Mouse (Mus musculus): ENCODE data around the gene Slc2a13. TPM values are rescaled to one million over a fixed set of nuclear protein-coding genes. Genes with fewer than 3 reads are reported as not detected.

Gene Slc2a13
- polyA plus RNA-seq, 1 experiment from 2014 or later: 8.9 TPM

- Histone ChIP-seq H3K27me3 (ENCODE audit: control insufficient read depth, insufficient read depth, low read length) (no peaks in the 10 kb centered on the region), H3K9ac (no peak overlapping the region), H3K36me3 (replicated peaks; ENCODE audit: control insufficient read depth, insufficient read depth) (no peaks in the 10 kb centered on the region), H3K4me2 (replicated peaks) (no peak overlapping the region), H3K27ac (peak overlapping the region; percentile 66), H3K9me3 (ENCODE audit: control insufficient read depth, low read length) (no peaks in the 10 kb centered on the region), H3K4me1 (replicated peaks; ENCODE audit: control insufficient read depth, insufficient read depth, low read length) (peaks cover 42% of the 10 kb centered on the region), H3K4me3 (replicated peaks; ENCODE audit: low read length) (no peak overlapping the region)
- peak; percentile 74 for ATAC-seq (ENCODE audit: low FRiP score)
- 33% methylated on average over 7 of the region's 7 CpGs for WGBS
- peak; percentile 85 for DNase-seq (ENCODE audit: low spot score)
These were observed 199.9 kb downstream of the Slc2a13 start for GRCm38 (mm10) chr15:91373203-91373584.

- DNase-seq (ENCODE audit: low spot score) (no peak), ATAC-seq (ENCODE audit: low FRiP score) (peak; percentile 47; the same call in 1 of the 2 replicates)
- Histone ChIP-seq H3K27ac (peak overlapping the region; percentile 66), H3K9me3 (ENCODE audit: control insufficient read depth, low read length) (no peaks in the 10 kb centered on the region), H3K4me3 (replicated peaks; ENCODE audit: low read length) (no peak overlapping the region), H3K36me3 (replicated peaks; ENCODE audit: control insufficient read depth, insufficient read depth) (no peaks in the 10 kb centered on the region), H3K27me3 (ENCODE audit: control insufficient read depth, insufficient read depth, low read length) (no peaks in the 10 kb centered on the region), H3K9ac (no peak overlapping the region), H3K4me2 (replicated peaks) (no peak overlapping the region), H3K4me1 (replicated peaks; ENCODE audit: control insufficient read depth, insufficient read depth, low read length) (peaks cover 40% of the 10 kb centered on the region)
- 64% methylated on average over 9 of the region's 9 CpGs for WGBS
These were observed 200.4 kb downstream of the Slc2a13 start for GRCm38 (mm10) chr15:91372464-91373202.

- WGBS: 59% methylated on average over 7 of the region's 7 CpGs
- no peak overlapping the region for H3K4me2 ChIP-seq (replicated peaks)
- no peaks in the 10 kb centered on the region for H3K36me3 ChIP-seq (replicated peaks; ENCODE audit: control insufficient read depth, insufficient read depth)
- peak overlapping the region; percentile 66; the same call in 1 of the 2 replicates for H3K27ac ChIP-seq
- H3K9ac ChIP-seq: no peak overlapping the region
- DNase-seq (ENCODE audit: low spot score): peak; percentile 37
- no peak overlapping the region for H3K4me3 ChIP-seq (replicated peaks; ENCODE audit: low read length)
- peaks cover 33% of the 10 kb centered on the region for H3K4me1 ChIP-seq (replicated peaks; ENCODE audit: control insufficient read depth, insufficient read depth, low read length)
- no peaks in the 10 kb centered on the region for H3K9me3 ChIP-seq (ENCODE audit: control insufficient read depth, low read length)
- ATAC-seq (ENCODE audit: low FRiP score): 0 out of 2 replicates have a peak, but pooled peaks have one; percentile 22
- no peaks in the 10 kb centered on the region for H3K27me3 ChIP-seq (ENCODE audit: control insufficient read depth, insufficient read depth, low read length)
These were observed 201.1 kb downstream of the Slc2a13 start for GRCm38 (mm10) chr15:91371859-91372394.

- DNase-seq (ENCODE audit: low spot score): no peak
- no peak overlapping the region for H3K4me2 ChIP-seq (replicated peaks)
- H3K36me3 ChIP-seq (replicated peaks; ENCODE audit: control insufficient read depth, insufficient read depth): no peaks in the 10 kb centered on the region
- H3K4me3 ChIP-seq (replicated peaks; ENCODE audit: low read length): no peak overlapping the region
- H3K9me3 ChIP-seq (ENCODE audit: control insufficient read depth, low read length): no peaks in the 10 kb centered on the region
- no peak overlapping the region for H3K9ac ChIP-seq
- no peak for ATAC-seq (ENCODE audit: low FRiP score)
- H3K27ac ChIP-seq: no peak overlapping the region
- 65% methylated on average over 11 of the region's 11 CpGs for WGBS
- H3K4me1 ChIP-seq (replicated peaks; ENCODE audit: control insufficient read depth, insufficient read depth, low read length): peaks cover 30% of the 10 kb centered on the region
- no peaks in the 10 kb centered on the region for H3K27me3 ChIP-seq (ENCODE audit: control insufficient read depth, insufficient read depth, low read length)
These were observed 203.2 kb downstream of the Slc2a13 start for GRCm38 (mm10) chr15:91369736-91370449.

GRCm38 (mm10) chr15:91360495-91360894, 212.6 kb downstream of the Slc2a13 start:
- H3K27ac ChIP-seq: no peak overlapping the region
- no peak overlapping the region for H3K9ac ChIP-seq
- 58% methylated on average over 2 of the region's 2 CpGs for WGBS
- no peak overlapping the region for H3K4me2 ChIP-seq (replicated peaks)
- H3K36me3 ChIP-seq (replicated peaks; ENCODE audit: control insufficient read depth, insufficient read depth): no peaks in the 10 kb centered on the region
- no peak overlapping the region for H3K4me3 ChIP-seq (replicated peaks; ENCODE audit: low read length)
- H3K27me3 ChIP-seq (ENCODE audit: control insufficient read depth, insufficient read depth, low read length): no peaks in the 10 kb centered on the region
- no peaks in the 10 kb centered on the region for H3K9me3 ChIP-seq (ENCODE audit: control insufficient read depth, low read length)
- ATAC-seq (ENCODE audit: low FRiP score) (no peak), DNase-seq (ENCODE audit: low spot score) (no peak)
- no peaks in the 10 kb centered on the region for H3K4me1 ChIP-seq (replicated peaks; ENCODE audit: control insufficient read depth, insufficient read depth, low read length)

- ATAC-seq (ENCODE audit: low FRiP score): no peak
- no peaks in the 10 kb centered on the region for H3K36me3 ChIP-seq (replicated peaks; ENCODE audit: control insufficient read depth, insufficient read depth)
- WGBS: 67% methylated on average over 7 of the region's 7 CpGs
- H3K27ac ChIP-seq: 0 out of 2 replicates have a peak overlapping the region, but pooled peaks have one; percentile 11
- H3K4me3 ChIP-seq (replicated peaks; ENCODE audit: low read length): no peak overlapping the region
- peak; percentile 48 for DNase-seq (ENCODE audit: low spot score)
- H3K27me3 ChIP-seq (ENCODE audit: control insufficient read depth, insufficient read depth, low read length): no peaks in the 10 kb centered on the region
- no peaks in the 10 kb centered on the region for H3K4me1 ChIP-seq (replicated peaks; ENCODE audit: control insufficient read depth, insufficient read depth, low read length)
- H3K4me2 ChIP-seq (replicated peaks): no peak overlapping the region; the same call in 1 of the 2 replicates
- H3K9ac ChIP-seq: peak overlapping the region; percentile 43; the same call in 1 of the 2 replicates
- no peaks in the 10 kb centered on the region for H3K9me3 ChIP-seq (ENCODE audit: control insufficient read depth, low read length)
These were observed 222.1 kb downstream of the Slc2a13 start for GRCm38 (mm10) chr15:91351006-91351405.

GRCm38 (mm10) chr15:91338350-91338749, 234.7 kb downstream of the Slc2a13 start:
- Histone ChIP-seq H3K9me3 (ENCODE audit: control insufficient read depth, low read length) (no peaks in the 10 kb centered on the region), H3K9ac (no peak overlapping the region), H3K4me1 (replicated peaks; ENCODE audit: control insufficient read depth, insufficient read depth, low read length) (peaks cover 3% of the 10 kb centered on the region; the same call in 1 of the 2 replicates), H3K27ac (no peak overlapping the region), H3K36me3 (replicated peaks; ENCODE audit: control insufficient read depth, insufficient read depth) (no peaks in the 10 kb centered on the region), H3K4me3 (replicated peaks; ENCODE audit: low read length) (no peak overlapping the region), H3K4me2 (replicated peaks) (no peak overlapping the region), H3K27me3 (ENCODE audit: control insufficient read depth, insufficient read depth, low read length) (no peaks in the 10 kb centered on the region)
- no peak for ATAC-seq (ENCODE audit: low FRiP score)
- WGBS: 76% methylated on average over 1 of the region's 1 CpGs
- DNase-seq (ENCODE audit: low spot score): no peak

GRCm38 (mm10) chr15:91334416-91334900, 238.6 kb downstream of the Slc2a13 start:
- WGBS: 89% methylated on average over 6 of the region's 6 CpGs
- Histone ChIP-seq H3K9me3 (ENCODE audit: control insufficient read depth, low read length) (no peaks in the 10 kb centered on the region), H3K27me3 (ENCODE audit: control insufficient read depth, insufficient read depth, low read length) (no peaks in the 10 kb centered on the region), H3K4me3 (replicated peaks; ENCODE audit: low read length) (no peak overlapping the region), H3K4me2 (replicated peaks) (no peak overlapping the region), H3K27ac (no peak overlapping the region), H3K9ac (no peak overlapping the region), H3K4me1 (replicated peaks; ENCODE audit: control insufficient read depth, insufficient read depth, low read length) (peaks cover 3% of the 10 kb centered on the region; the same call in 1 of the 2 replicates), H3K36me3 (replicated peaks; ENCODE audit: control insufficient read depth, insufficient read depth) (no peaks in the 10 kb centered on the region)
- no peak for DNase-seq (ENCODE audit: low spot score)
- no peak for ATAC-seq (ENCODE audit: low FRiP score)

- Histone ChIP-seq H3K4me2 (replicated peaks) (no peak overlapping the region), H3K27me3 (ENCODE audit: control insufficient read depth, insufficient read depth, low read length) (no peaks in the 10 kb centered on the region), H3K36me3 (replicated peaks; ENCODE audit: control insufficient read depth, insufficient read depth) (no peaks in the 10 kb centered on the region), H3K9me3 (ENCODE audit: control insufficient read depth, low read length) (no peaks in the 10 kb centered on the region), H3K27ac (no peak overlapping the region), H3K4me3 (replicated peaks; ENCODE audit: low read length) (no peak overlapping the region), H3K9ac (no peak overlapping the region), H3K4me1 (replicated peaks; ENCODE audit: control insufficient read depth, insufficient read depth, low read length) (no peaks in the 10 kb centered on the region)
- no peak for ATAC-seq (ENCODE audit: low FRiP score)
- 72% methylated on average over 3 of the region's 3 CpGs for whole genome bisulfite sequencing
- no peak for DNase-seq (ENCODE audit: low spot score)
These were observed 245.3 kb downstream of the Slc2a13 start for GRCm38 (mm10) chr15:91327748-91328147.
